Mouse (Mus musculus) liver, embryonic 12.5 days (tissue): ENCODE results near the gene Olfr749. TPM values are rescaled to one million over a fixed set of nuclear protein-coding genes. Genes with fewer than 3 reads are reported as not detected.
"Not testable (repeated sequence)": the region's sequence is repeated elsewhere in the genome, so short reads cannot be mapped to it uniquely, and the experiment has no call there.

ENCODE experiments used
- ATAC-seq: fragments of 200-750 bp; cut with Nextera tagmentation; 2 replicates; pipeline ENCODE4 v1.8.0; 2017; ENCODE audit warnings: moderate number of reproducible peaks, mild to moderate bottlenecking, moderate library complexity
- H3K27ac ChIP-seq: fragments of 300-500 bp; sonication (generic); 2 replicates; pipeline ENCODE4 v1.5.1; 2016; ENCODE audit warnings: mild to moderate bottlenecking
- H3K27me3 ChIP-seq: fragments of 300-500 bp; sonication (generic); replicated peaks from 2 replicates; pipeline ENCODE4 v1.6.1; 2016; ENCODE audit warnings: mild to moderate bottlenecking, moderate library complexity
- H3K36me3 ChIP-seq: fragments of 300-500 bp; sonication (generic); 2 replicates; pipeline ENCODE4 v1.6.1; 2016; ENCODE audit warnings: mild to moderate bottlenecking, moderate library complexity
- H3K4me1 ChIP-seq: fragments of 300-500 bp; sonication (generic); 2 replicates; pipeline ENCODE4 v1.6.1; 2016
- H3K4me2 ChIP-seq: fragments of 300-500 bp; sonication (generic); 2 replicates; pipeline ENCODE4 v1.6.1; 2016; ENCODE audit warnings: mild to moderate bottlenecking, moderate library complexity
- H3K4me3 ChIP-seq: fragments of 300-500 bp; sonication (generic); 2 replicates; pipeline ENCODE4 v1.5.1; 2016; ENCODE audit warnings: mild to moderate bottlenecking, moderate library complexity
- H3K9ac ChIP-seq: fragments of 300-500 bp; sonication (generic); 2 replicates; pipeline ENCODE4 v1.6.1; 2016; ENCODE audit warnings: mild to moderate bottlenecking, moderate library complexity
- H3K9me3 ChIP-seq: fragments of 300-500 bp; sonication (generic); replicated peaks from 2 replicates; pipeline ENCODE4 v1.6.1; 2016; ENCODE audit warnings: mild to moderate bottlenecking, moderate library complexity
- WGBS: fragments of 180-500 bp; shearing (Covaris S2); methylation state at CpG from one replicate; pipeline ENCODE4 v1.1.7; 2016; ENCODE audit not compliant: insufficient replicate concordance; 5-methylcytosine and 5-hydroxymethylcytosine counted together
- polyA plus RNA-seq: library from polyadenylated mRNA; unstranded; fragments of >200 nt; fragmentation: Nextera tagmentation; extraction: Ambion mirVana; gene quantifications from 2 replicates; pipeline ENCODE4 v1.2.1, GENCODE M21; 2016

Olfr749 gene
- polyA plus RNA-seq: not detected in 2 replicates

- Histone ChIP-seq H3K9ac (no peak within 1 kb of the TSS), H3K36me3 (no peaks in the 10 kb centered on the region), H3K4me3 (no peak within 1 kb of the TSS), H3K4me1 (no peaks in the 10 kb centered on the region), H3K27me3 (no peaks in the 10 kb centered on the region), H3K4me2 (no peak within 1 kb of the TSS), H3K9me3 (no peaks in the 10 kb centered on the region), H3K27ac (no peak within 1 kb of the TSS)
- ATAC-seq: no peak
Observed at GRCm38 (mm10) chr14:50744994-50745393, at the start of gene Olfr749. Gene Olfr749, minus strand, starts transcription at chr14:50745094.

- no peak overlapping the region for H3K9ac ChIP-seq
- no peaks in the 10 kb centered on the region for H3K9me3 ChIP-seq
- no peak overlapping the region for H3K4me3 ChIP-seq
- H3K27me3 ChIP-seq: no peaks in the 10 kb centered on the region; the same call in 1 of the 2 replicates
- no peak for ATAC-seq
- no peak overlapping the region for H3K27ac ChIP-seq
- WGBS: 20% methylated on average over 2 of the region's 2 CpGs
- H3K36me3 ChIP-seq: no peaks in the 10 kb centered on the region
- peaks cover 8% of the 10 kb centered on the region for H3K4me1 ChIP-seq
- H3K4me2 ChIP-seq: no peak overlapping the region
Observed at GRCm38 (mm10) chr14:50788157-50788556, 43.3 kb upstream of the Olfr749 start.

DNA sequence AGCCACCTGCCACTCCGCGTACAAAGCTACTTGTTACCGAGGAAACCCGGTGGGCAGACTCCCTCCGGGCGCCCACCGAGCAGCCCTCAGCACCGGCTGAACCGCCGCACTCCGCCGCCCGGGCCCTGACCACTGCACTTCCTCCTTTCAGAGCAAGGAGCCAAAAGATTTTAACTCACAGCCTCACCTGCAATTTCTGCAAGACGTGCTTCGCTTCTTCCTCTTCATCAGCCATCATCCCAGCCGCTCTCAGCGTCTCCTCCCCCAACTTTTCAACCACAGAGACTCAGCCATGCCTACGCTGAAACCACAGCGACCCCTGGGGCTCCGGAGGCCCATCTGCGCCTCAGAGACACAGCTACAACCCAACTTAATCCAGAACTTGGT is 40.4 kb upstream of the Olfr749 start, which contains the start of gene Ttc5:
Ttc5 (minus strand) TSS at position 269 of the 387 bp plus-strand sequence.
- peak within 1 kb of the TSS; percentile 72 for H3K4me2 ChIP-seq
- no peaks in the 10 kb centered on the region for H3K9me3 ChIP-seq
- peak within 1 kb of the TSS; percentile 91 for H3K4me3 ChIP-seq
- peaks cover 8% of the 10 kb centered on the region for H3K4me1 ChIP-seq
- peak within 1 kb of the TSS; percentile 78 for H3K9ac ChIP-seq
- peaks cover 13% of the 10 kb centered on the region for H3K36me3 ChIP-seq
- 0% methylated on average over 21 of the region's 21 CpGs for WGBS
- H3K27me3 ChIP-seq: no peaks in the 10 kb centered on the region; the same call in 1 of the 2 replicates
- peak within 1 kb of the TSS; percentile 62; the same call in 1 of the 2 replicates for H3K27ac ChIP-seq
- ATAC-seq: peak; percentile 94

DNA sequence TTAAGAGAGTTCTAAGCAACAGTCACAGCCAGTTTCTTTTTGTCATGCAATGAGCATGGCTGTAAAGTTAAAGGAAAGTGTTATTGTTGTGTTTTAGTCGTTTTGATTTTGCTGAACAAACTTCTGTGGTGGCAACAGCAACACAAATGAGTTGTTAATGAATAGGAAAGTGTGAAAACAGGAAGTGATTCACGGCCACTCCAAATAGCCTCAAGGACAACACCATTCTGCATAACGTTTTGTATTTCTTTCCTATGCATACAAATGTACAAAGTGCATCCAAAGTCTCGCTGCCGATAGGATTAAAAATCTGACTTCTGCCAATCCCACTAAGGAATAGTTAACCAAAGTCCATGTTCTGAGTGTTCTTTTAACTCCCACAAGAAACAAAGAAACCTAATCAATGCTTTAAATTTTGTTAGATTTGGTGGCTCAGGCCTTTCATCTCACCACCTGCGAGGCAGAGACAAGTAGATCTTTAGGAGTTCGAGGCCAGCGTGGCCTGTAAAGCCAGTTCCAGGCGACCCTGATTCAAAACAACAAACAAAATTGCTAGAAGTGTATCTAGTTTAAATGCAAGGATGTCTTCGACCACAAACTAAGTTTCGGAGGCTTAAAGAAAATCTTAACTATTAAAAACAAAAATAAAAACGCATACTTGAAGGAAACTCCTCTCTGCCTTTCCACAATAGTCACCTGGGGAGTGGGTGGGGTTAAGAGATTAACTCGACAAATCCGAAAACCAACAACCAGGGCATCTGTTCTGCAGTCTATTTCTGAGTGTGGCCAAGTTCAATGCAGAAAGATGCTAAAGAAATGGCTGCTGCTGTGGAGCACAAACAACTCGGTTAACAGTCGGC is 39.7 kb upstream of the Olfr749 start:
- H3K27me3 ChIP-seq: no peaks in the 10 kb centered on the region
- peaks cover 8% of the 10 kb centered on the region for H3K4me1 ChIP-seq
- peak; percentile 61; the same call in 1 of the 2 replicates for ATAC-seq
- peaks cover 17% of the 10 kb centered on the region for H3K36me3 ChIP-seq
- 18% methylated on average over 16 of the region's 16 CpGs for WGBS
- H3K4me2 ChIP-seq: peak overlapping the region; percentile 72
- H3K9me3 ChIP-seq: no peaks in the 10 kb centered on the region
- peak overlapping the region; percentile 62; the same call in 1 of the 2 replicates for H3K27ac ChIP-seq
- H3K4me3 ChIP-seq: peak overlapping the region; percentile 91
- peak overlapping the region; percentile 78 for H3K9ac ChIP-seq

DNA sequence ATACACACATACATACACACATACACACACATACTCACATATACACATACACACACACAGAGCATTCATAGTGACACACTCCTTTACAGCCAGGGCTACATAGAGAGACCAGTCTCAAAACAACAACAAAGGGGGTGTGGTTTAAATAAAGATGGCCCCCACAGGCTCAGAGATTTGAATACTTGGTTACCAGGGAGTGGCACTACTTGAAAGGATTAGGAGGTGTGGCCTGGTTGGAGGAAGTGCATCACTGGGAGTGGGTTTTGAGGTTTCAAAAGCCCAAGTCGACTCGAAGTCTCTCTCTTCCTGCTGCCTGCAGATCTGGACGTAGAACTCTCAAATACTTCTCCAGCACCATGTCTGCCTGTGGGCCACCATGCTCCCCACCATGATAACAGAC is 37.3 kb upstream of the Olfr749 start:
- no peaks in the 10 kb centered on the region for H3K9me3 ChIP-seq
- no peak overlapping the region for H3K4me2 ChIP-seq
- H3K9ac ChIP-seq: no peak overlapping the region
- H3K4me1 ChIP-seq: peaks cover 8% of the 10 kb centered on the region
- H3K36me3 ChIP-seq: peaks cover 26% of the 10 kb centered on the region
- 73% methylated on average over 3 of the region's 3 CpGs for WGBS
- H3K27me3 ChIP-seq: no peaks in the 10 kb centered on the region
- no peak overlapping the region for H3K4me3 ChIP-seq
- ATAC-seq: no peak
- H3K27ac ChIP-seq: no peak overlapping the region

- 54% methylated on average over 2 of the region's 2 CpGs for WGBS
- Histone ChIP-seq H3K4me2 (no peak overlapping the region), H3K4me1 (no peaks in the 10 kb centered on the region), H3K9me3 (no peaks in the 10 kb centered on the region), H3K27ac (no peak overlapping the region), H3K9ac (no peak overlapping the region), H3K4me3 (no peak overlapping the region), H3K36me3 (peaks cover 85% of the 10 kb centered on the region), H3K27me3 (no peaks in the 10 kb centered on the region)
- ATAC-seq: no peak
Observed at GRCm38 (mm10) chr14:50771342-50771741, 26.4 kb upstream of the Olfr749 start.

- Histone ChIP-seq H3K36me3 (peaks cover 53% of the 10 kb centered on the region), H3K4me3 (no peak overlapping the region), H3K4me1 (no peaks in the 10 kb centered on the region), H3K9me3 (no peaks in the 10 kb centered on the region), H3K9ac (no peak overlapping the region), H3K4me2 (no peak overlapping the region), H3K27ac (no peak overlapping the region), H3K27me3 (no peaks in the 10 kb centered on the region)
- no peak for ATAC-seq
- 82% methylated on average over 6 of the region's 6 CpGs for WGBS
Observed at GRCm38 (mm10) chr14:50765736-50766135, 20.8 kb upstream of the Olfr749 start.

GRCm38 (mm10) chr14:50758416-50759085 is 13.7 kb upstream of the Olfr749 start:
- no peak for ATAC-seq
- 49% methylated on average over 5 of the region's 5 CpGs for WGBS
- no peak overlapping the region for H3K27ac ChIP-seq
- H3K9me3 ChIP-seq: no peaks in the 10 kb centered on the region
- no peaks in the 10 kb centered on the region for H3K36me3 ChIP-seq
- H3K4me1 ChIP-seq: no peaks in the 10 kb centered on the region
- H3K4me3 ChIP-seq: no peak overlapping the region
- no peak overlapping the region for H3K4me2 ChIP-seq
- no peak overlapping the region for H3K9ac ChIP-seq
- no peaks in the 10 kb centered on the region for H3K27me3 ChIP-seq

GRCm38 (mm10) chr14:50741584-50741983 is 3.3 kb downstream of the Olfr749 start:
- Histone ChIP-seq H3K4me3 (no peak overlapping the region), H3K4me1 (no peaks in the 10 kb centered on the region), H3K9ac (no peak overlapping the region), H3K27me3 (no peaks in the 10 kb centered on the region), H3K4me2 (no peak overlapping the region), H3K36me3 (no peaks in the 10 kb centered on the region), H3K9me3 (no peaks in the 10 kb centered on the region), H3K27ac (no peak overlapping the region)
- WGBS: 58% methylated on average over 2 of the region's 2 CpGs
- ATAC-seq: no peak

GRCm38 (mm10) chr14:50740334-50740733 is 4.6 kb downstream of the Olfr749 start:
- H3K4me1 ChIP-seq: no peaks in the 10 kb centered on the region
- no peaks in the 10 kb centered on the region for H3K36me3 ChIP-seq
- H3K9me3 ChIP-seq: no peaks in the 10 kb centered on the region
- no peak overlapping the region for H3K9ac ChIP-seq
- ATAC-seq: no peak
- H3K27ac ChIP-seq: no peak overlapping the region
- no peak overlapping the region for H3K4me3 ChIP-seq
- no peak overlapping the region for H3K4me2 ChIP-seq
- no peaks in the 10 kb centered on the region for H3K27me3 ChIP-seq
- WGBS: 50% methylated on average over 2 of the region's 2 CpGs

DNA sequence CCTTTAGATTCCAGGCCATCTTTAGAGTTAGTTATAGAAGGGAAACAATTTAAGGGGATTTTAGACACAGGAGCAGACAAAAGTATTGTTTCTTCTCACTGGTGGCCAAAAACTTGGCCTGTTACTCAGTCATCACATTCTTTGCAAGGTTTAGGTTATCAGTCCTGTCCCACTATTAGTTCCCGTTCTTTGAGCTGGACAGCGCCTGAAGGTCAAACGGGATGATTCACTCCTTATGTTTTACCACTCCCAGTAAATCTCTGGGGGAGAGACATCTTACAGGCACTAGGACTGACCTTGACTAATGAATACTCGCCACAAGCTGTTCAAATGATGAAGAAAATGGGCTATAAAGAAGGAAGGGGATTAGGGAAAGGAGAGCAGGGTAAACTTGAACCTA is 22.5 kb downstream of the Olfr749 start:
- not testable (repeated sequence) for H3K27ac ChIP-seq, H3K4me3 ChIP-seq, ATAC-seq, H3K27me3 ChIP-seq, H3K4me1 ChIP-seq, H3K36me3 ChIP-seq, H3K4me2 ChIP-seq, H3K9ac ChIP-seq, H3K9me3 ChIP-seq
- WGBS: 69% methylated on average over 3 of the region's 4 CpGs

DNA sequence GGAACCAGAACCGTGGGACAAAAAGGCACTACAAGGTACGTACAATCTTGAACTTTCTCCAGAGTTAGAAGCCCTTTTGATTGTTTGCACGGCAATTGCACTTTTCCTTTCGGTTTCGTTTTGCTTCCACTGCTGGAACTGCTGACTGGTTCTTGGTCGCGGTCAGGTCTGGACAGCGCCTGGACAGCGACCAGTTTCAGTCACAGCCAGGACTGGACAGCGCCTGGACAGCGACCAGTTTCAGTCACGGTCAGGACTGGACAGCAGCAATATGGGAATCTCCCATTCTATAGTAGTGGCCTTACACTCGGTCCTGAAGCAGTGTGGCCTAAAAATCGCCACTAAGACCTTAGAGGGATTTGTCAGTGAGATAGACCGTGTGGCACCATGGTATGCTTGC is 25.0 kb downstream of the Olfr749 start:
- H3K4me1 ChIP-seq, H3K27me3 ChIP-seq, H3K9me3 ChIP-seq, ATAC-seq, H3K4me2 ChIP-seq, H3K36me3 ChIP-seq, H3K9ac ChIP-seq, H3K4me3 ChIP-seq, H3K27ac ChIP-seq: not testable (repeated sequence)
- 78% methylated on average over 15 of the region's 15 CpGs for WGBS
